Mouse (Mus musculus) cerebellum, adult 2 months (tissue): ENCODE measurements around the gene Nqo1. TPM values are rescaled to one million over a fixed set of nuclear protein-coding genes. Genes with fewer than 3 reads are reported as not detected.

Source experiments
- DNase-seq, 2 experiments: peaks; one replicate each; pipeline ENCODE4 v3.0.0; 2021
- H3K27ac ChIP-seq: fragments of 200-500 bp; 2 replicates; pipeline ENCODE4 v1.5.1; 2012; ENCODE audit warnings: low read length, control low read depth, inconsistent platforms; ENCODE audit not compliant: insufficient read depth
- H3K27me3 ChIP-seq: fragments of 200-500 bp; 2 replicates; pipeline ENCODE4 v1.6.1; 2012; ENCODE audit warnings: inconsistent platforms, mild to moderate bottlenecking, low read length, moderate library complexity; ENCODE audit not compliant: control insufficient read depth, insufficient read depth
- H3K4me1 ChIP-seq: fragments of 200-500 bp; 2 replicates; pipeline ENCODE4 v1.6.1; 2011; ENCODE audit warnings: low read length; ENCODE audit not compliant: control insufficient read depth, insufficient read depth
- H3K4me3 ChIP-seq: fragments of 200-500 bp; replicated peaks from 2 replicates; pipeline ENCODE3; 2011; ENCODE audit warnings: mild to moderate bottlenecking, low read depth, low read length, control low read depth; ENCODE audit not compliant: insufficient read depth
- CTCF ChIP-seq: fragments of 200-500 bp; IDR thresholded peaks from 2 replicates; pipeline ENCODE4 v1.5.1; 2011; ENCODE audit warnings: low read depth, mild to moderate bottlenecking, control low read depth, low read length, moderate library complexity, borderline replicate concordance; ENCODE audit not compliant: insufficient read depth
- POLR2A ChIP-seq: fragments of 200-500 bp; IDR thresholded peaks from 2 replicates; pipeline ENCODE4 v1.6.1; 2011; ENCODE audit warnings: low read length, control low read depth, borderline replicate concordance; ENCODE audit not compliant: insufficient read depth
- WGBS: fragments of 180-500 bp; shearing (Covaris S2); methylation state at CpG from one replicate; pipeline ENCODE4 v1.1.7; 2018; 5-methylcytosine and 5-hydroxymethylcytosine counted together
- polyA plus RNA-seq: library from polyadenylated mRNA; depleted of rRNA; stranded (reverse); fragments of >200 nt; gene quantifications from 2 replicates; pipeline ENCODE4 v1.2.3, GENCODE M21; 2012

The Nqo1 gene
- polyA plus RNA-seq, 1 experiment = 7.9 TPM

DNA sequence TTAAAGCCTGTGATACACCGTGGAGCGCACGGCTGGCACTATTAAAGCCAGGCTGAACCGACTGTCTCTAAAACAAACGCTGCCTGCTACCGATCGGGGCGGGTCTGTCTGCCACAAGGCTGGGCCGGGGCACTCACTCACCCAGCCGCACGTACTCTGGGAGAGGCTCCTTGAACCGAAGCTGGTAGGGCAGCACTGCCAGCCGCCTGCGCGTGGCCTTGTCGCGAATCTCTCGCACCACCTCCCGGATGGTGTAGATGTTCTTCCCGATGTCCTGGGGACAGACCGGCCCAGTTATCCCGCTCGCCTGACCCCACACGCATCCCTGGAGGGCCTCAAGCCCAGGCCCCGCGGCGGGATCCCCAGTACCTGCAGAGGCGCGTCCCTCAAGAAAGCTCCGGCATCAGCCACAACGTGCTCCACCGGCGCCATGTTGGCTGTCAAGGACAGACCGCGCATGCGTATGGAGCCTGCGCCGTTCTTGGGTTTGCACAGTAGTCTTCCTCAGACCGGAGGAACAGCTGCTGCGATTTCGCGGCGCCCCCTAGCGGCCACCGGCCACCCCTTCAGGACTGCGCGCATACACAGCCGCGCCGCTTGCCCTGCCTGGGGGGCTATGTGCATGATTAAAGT, 21.7 kb upstream of the Nqo1 start, which contains the start of gene Nob1:
TSS of gene Nob1 (minus strand) at position 455 of the 633 bp plus-strand sequence.
- WGBS = 1% methylated on average over 50 of the region's 50 CpGs
- TF ChIP-seq POLR2A = peak; percentile 94
- peak; percentile 92 for TF ChIP-seq CTCF
- no peaks in the 10 kb centered on the region for H3K27me3 ChIP-seq
- H3K27ac ChIP-seq = no peak within 1 kb of the TSS
- H3K4me3 ChIP-seq = peak within 1 kb of the TSS; percentile 76
- DNase-seq = peak; percentile 95 to 97
- H3K4me1 ChIP-seq = peaks cover 4% of the 10 kb centered on the region; the same call in 1 of the 2 replicates

- Histone ChIP-seq H3K4me3 (peak overlapping the region; percentile 76), H3K4me1 (peaks cover 4% of the 10 kb centered on the region; the same call in 1 of the 2 replicates), H3K27me3 (no peaks in the 10 kb centered on the region), H3K27ac (no peak overlapping the region)
- peak in 1 of 2 experiments; percentile 14 for DNase-seq
- TF ChIP-seq POLR2A = no peak
- no peak for TF ChIP-seq CTCF
- WGBS = 22% methylated on average over 9 of the region's 9 CpGs
Observed at GRCm38 (mm10) chr8:107424176-107424575, 21.2 kb upstream of the Nqo1 start.

DNA sequence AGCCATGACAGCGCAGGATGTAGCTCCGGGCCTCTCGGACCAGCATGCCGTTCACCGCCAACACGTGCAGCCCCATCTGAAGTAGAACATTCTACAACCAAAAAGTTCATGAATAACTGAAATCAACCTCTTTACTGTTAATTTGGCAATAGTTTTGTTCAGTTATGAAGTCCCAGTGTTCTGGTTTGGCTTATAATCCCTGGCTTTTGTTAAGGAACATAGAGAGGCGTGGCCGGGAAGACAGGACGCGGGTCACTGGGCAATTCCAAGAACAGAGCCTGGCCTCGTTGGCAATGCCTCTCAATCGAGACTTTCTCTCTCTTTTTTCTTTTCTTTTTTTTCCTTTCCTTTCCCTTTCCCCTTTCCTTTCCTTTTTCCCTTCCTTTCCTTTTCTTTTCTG, 14.0 kb upstream of the Nqo1 start:
- H3K27me3 ChIP-seq = no peaks in the 10 kb centered on the region
- DNase-seq = no peak
- no peak overlapping the region for H3K27ac ChIP-seq
- no peak for TF ChIP-seq POLR2A
- TF ChIP-seq CTCF = no peak
- 83% methylated on average over 12 of the region's 12 CpGs for WGBS
- no peaks in the 10 kb centered on the region for H3K4me1 ChIP-seq
- no peak overlapping the region for H3K4me3 ChIP-seq

DNA sequence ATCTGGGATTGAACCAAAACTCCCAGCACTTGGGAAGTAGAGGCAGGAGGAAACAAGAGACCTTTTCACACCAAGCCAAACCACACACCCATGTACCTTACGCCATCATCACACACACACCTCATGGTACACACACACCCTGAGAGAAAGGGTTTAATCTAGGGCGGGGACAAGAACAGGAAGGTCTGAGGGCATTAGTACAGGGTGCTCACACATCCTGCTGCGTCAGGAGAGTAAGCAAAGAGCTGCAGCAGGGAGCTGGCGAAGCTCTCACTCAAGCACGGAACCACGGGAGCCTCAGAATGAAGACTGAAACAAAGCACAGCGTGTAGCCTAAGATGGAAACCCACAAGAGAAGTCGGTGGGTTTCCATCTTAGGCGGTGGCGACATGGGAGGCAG, 10.9 kb upstream of the Nqo1 start:
- Histone ChIP-seq H3K4me3 (no peak overlapping the region), H3K4me1 (no peaks in the 10 kb centered on the region), H3K27me3 (no peaks in the 10 kb centered on the region), H3K27ac (no peak overlapping the region)
- WGBS = 76% methylated on average over 10 of the region's 10 CpGs
- no peak for DNase-seq
- TF ChIP-seq POLR2A = no peak

DNA sequence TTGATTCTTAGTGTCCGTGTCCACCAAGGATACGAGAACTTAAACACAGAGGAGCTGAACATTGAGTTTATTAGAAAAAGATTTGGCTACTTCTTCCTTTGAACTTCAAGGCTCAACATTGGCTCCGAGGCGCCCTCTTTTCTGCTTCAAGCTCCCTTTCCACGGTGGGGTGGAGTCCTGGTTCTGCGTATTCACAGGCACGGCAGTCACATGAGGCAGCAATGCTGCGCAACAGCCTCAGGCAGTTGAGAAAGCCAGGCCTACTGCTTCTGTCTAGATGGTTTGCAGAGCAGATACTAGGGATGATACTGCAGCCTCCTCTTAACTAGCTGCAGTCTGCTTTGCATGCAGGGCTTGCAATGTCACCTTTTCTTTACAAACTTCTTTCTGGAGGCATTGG, 9.5 kb upstream of the Nqo1 start:
- Histone ChIP-seq H3K27ac (no peak overlapping the region), H3K4me3 (no peak overlapping the region), H3K4me1 (no peaks in the 10 kb centered on the region), H3K27me3 (no peaks in the 10 kb centered on the region)
- DNase-seq = no peak
- 87% methylated on average over 8 of the region's 8 CpGs for WGBS
- TF ChIP-seq POLR2A (no peak), CTCF (no peak)

DNA sequence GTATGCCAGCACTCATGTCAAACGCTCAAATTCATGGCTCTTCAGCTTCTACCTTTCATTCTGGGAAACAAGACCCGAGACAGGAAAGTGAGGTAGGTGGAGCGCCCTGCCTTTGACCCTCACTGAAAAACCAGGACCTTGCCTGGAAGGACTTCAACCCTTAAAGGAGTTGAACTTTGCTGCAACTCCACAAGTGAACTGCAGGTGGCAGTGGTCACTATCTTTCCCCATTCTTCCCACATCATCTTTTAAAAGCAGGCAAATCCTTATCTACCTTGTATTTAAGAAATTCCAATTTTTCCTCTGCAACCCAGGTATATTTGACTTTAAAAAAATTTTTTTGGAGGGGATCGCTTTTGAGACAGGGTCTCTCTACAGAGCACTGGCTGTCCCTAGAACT, 8.4 kb upstream of the Nqo1 start:
- no peak for DNase-seq
- Histone ChIP-seq H3K4me3 (no peak overlapping the region), H3K27me3 (no peaks in the 10 kb centered on the region), H3K27ac (no peak overlapping the region), H3K4me1 (no peaks in the 10 kb centered on the region)
- 67% methylated on average over 4 of the region's 4 CpGs for WGBS
- TF ChIP-seq POLR2A (no peak), CTCF (peak; percentile 58; the same call in 1 of the 2 replicates)

- H3K27me3 ChIP-seq = no peaks in the 10 kb centered on the region
- H3K27ac ChIP-seq = no peak overlapping the region
- 77% methylated on average over 3 of the region's 3 CpGs for WGBS
- H3K4me1 ChIP-seq = peaks cover 5% of the 10 kb centered on the region; the same call in 1 of the 2 replicates
- DNase-seq = no peak
- TF ChIP-seq POLR2A (no peak), CTCF (no peak)
- no peak overlapping the region for H3K4me3 ChIP-seq
Observed at GRCm38 (mm10) chr8:107405935-107406334, 2.9 kb upstream of the Nqo1 start.

GRCm38 (mm10) chr8:107404057-107404456, 1.1 kb upstream of the Nqo1 start:
- no peak for DNase-seq
- TF ChIP-seq CTCF (no peak), POLR2A (no peak)
- Histone ChIP-seq H3K27me3 (no peaks in the 10 kb centered on the region), H3K4me3 (no peak overlapping the region), H3K27ac (no peak overlapping the region), H3K4me1 (peaks cover 8% of the 10 kb centered on the region; the same call in 1 of the 2 replicates)
- 91% methylated on average over 4 of the region's 4 CpGs for WGBS
